Mouse (Mus musculus) brown adipose tissue, adult 24 weeks (tissue): ENCODE measurements around the gene Chd5. TPM values are rescaled to one million over a fixed set of nuclear protein-coding genes. Genes with fewer than 3 reads are reported as not detected.

ENCODE experiments used
- H3K27ac ChIP-seq: fragments of 200-500 bp; replicated peaks from 2 replicates; pipeline ENCODE4 v1.5.1; 2012; ENCODE audit warnings: low read depth, mild to moderate bottlenecking, low read length
- H3K4me1 ChIP-seq: fragments of 200-500 bp; 2 replicates; pipeline ENCODE4 v1.6.1; 2012; ENCODE audit warnings: low read length, mixed read lengths; ENCODE audit not compliant: control insufficient read depth, insufficient read depth, insufficient read length
- H3K4me3 ChIP-seq: fragments of 200-500 bp; 2 replicates; pipeline ENCODE4 v1.5.1; 2012; ENCODE audit warnings: low read depth, mild to moderate bottlenecking, low read length, moderate library complexity; ENCODE audit not compliant: insufficient read depth
- polyA plus RNA-seq: library from polyadenylated mRNA; stranded (reverse); fragments of >200 nt; gene quantifications from 2 replicates; pipeline ENCODE4 v1.2.4, GENCODE M21; 2012; ENCODE audit not compliant: missing spikeins, insufficient read depth, insufficient read length

Chd5 gene
- polyA plus RNA-seq, 1 experiment: not detected

DNA sequence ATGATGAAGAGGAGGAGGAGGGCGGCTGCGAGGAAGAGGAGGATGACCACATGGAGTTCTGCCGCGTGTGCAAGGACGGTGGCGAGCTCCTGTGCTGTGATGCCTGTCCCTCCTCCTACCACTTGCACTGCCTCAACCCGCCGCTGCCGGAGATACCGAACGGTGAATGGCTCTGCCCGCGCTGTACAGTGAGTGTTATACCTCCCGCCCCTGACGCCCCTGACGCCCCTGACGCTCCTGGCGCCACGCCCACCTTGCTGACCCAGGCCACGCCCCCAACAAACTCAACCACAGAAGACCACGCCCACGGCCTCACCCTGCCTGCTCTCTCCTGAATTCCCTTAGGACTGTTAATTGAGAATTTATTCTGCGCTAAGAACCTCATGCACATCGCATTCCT is 22.4 kb downstream of the Chd5 start:
- no peaks in the 10 kb centered on the region for H3K4me1 ChIP-seq
- no peak overlapping the region for H3K4me3 ChIP-seq
- H3K27ac ChIP-seq: no peak overlapping the region

DNA sequence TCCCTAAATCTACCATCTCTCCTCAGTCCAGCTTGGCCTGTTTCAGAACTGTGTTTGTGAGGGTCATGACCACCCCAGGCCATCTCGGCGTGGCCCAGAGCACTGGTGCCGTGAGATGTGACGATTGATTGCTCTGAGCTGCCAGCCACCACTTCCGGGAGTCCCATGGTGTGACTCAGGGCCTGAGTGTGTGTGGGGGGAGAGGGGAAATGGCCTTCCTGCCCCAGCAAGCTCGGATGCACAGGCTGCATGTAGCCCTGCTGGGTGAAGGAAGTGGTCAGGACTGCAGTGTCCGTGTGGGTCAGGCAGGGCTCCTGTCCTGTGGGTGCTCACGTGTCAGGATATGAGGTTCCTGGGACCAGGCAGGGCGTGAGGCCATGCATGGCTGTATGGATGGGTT is 23.7 kb downstream of the Chd5 start:
- Histone ChIP-seq H3K4me3 (no peak overlapping the region), H3K4me1 (no peaks in the 10 kb centered on the region), H3K27ac (no peak overlapping the region)

DNA sequence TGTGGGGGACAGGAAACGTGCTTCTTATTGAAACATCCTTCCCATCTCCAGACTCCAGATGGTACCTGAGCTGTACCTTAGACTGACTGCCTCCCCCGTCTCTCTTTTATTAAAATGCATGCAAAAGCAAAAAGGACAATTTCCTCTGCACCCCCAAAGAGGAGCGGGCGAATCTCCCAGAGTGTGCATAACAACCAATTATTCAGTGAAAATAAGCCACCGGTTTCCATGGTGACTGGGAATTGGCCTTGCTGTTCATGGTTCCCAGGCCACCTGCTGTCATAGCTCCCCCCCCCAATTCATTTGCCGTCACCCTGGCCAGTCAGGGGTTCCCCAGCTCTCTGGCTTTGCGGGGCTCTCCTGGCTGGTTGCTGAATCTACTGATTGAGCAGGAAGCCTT is 26.8 kb downstream of the Chd5 start:
- Histone ChIP-seq H3K27ac (no peak overlapping the region), H3K4me3 (no peak overlapping the region), H3K4me1 (no peaks in the 10 kb centered on the region)

DNA sequence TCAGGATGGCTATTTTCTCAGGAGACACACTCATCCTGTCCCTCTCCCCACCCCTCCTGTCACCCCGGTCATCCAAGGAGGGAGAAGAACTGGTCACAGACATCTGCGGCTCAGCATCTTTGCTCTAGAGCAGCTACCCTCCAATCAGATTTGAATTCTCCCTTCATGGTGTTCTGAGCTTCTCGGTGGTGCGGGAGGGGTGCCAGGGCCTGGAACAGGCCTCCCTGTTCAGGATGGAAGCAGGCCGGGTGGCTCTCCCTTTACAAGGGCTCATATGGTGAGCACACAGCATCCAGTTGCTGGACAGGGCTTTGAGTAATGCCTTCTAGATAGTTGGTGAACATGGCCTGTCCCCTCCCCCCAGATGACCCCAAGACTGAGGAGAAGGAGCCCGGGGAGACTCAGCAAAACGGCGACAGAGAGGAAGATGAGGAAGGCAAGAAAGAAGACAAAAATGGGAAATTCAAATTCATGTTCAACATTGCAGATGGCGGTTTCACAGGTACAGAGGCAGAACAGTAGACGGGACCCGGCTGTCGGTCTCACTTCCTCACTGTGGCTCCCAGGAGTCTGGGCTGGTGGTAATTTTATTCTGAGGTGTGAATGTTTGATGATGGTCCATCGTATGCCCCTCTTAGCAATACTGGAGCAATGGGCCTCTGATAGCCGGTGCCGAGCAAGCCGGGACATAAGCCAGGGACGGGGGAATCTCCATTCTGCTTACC is 44.2 kb downstream of the Chd5 start:
- no peaks in the 10 kb centered on the region for H3K4me1 ChIP-seq
- H3K27ac ChIP-seq: no peak overlapping the region
- no peak overlapping the region for H3K4me3 ChIP-seq

DNA sequence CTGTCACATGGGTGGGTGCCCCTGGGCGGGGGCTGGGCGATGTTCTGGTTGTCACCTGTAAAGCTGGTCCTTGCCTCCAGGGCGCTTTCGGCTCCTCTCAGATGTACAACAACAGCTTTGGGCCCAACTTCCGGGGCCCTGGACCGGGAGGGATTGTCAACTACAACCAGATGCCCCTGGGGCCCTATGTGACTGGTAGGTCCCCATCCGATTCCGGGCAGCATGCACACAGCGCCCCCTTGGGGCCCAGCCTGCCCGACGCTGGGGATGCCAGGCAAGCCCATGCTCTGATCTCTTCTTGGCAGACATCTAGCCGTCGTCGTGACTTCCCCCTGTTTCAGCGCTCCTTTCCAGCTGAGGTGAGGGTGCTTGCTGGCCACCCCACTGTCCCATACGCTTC is 47.2 kb downstream of the Chd5 start:
- H3K27ac ChIP-seq: no peak overlapping the region

DNA sequence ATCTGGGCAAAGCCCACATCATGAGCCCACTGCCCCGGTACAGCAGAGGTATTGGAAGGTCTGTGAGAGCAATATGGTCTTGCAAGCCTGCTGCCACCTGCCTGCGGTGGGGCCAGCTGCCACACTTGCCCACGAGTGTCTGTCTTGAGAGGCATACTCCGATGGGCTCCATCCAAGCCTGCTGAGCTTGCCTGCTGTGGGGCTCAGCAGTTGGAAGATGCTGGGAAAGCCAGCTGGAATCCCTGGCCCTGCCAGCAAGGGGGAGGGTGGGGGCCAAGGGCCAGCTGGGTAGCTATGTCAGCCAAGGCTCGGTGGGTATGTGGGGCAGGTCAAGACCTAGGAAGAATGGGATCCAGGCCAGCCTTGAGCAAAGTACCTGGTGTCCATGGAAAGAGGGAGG is 53.7 kb downstream of the Chd5 start:
- Histone ChIP-seq H3K27ac (no peak overlapping the region), H3K4me1 (no peaks in the 10 kb centered on the region), H3K4me3 (no peak overlapping the region)

More for the DNA sequence above, 47.2 kb downstream of the Chd5 start:
- H3K4me3 ChIP-seq: no peak overlapping the region
- H3K4me1 ChIP-seq: no peaks in the 10 kb centered on the region

DNA sequence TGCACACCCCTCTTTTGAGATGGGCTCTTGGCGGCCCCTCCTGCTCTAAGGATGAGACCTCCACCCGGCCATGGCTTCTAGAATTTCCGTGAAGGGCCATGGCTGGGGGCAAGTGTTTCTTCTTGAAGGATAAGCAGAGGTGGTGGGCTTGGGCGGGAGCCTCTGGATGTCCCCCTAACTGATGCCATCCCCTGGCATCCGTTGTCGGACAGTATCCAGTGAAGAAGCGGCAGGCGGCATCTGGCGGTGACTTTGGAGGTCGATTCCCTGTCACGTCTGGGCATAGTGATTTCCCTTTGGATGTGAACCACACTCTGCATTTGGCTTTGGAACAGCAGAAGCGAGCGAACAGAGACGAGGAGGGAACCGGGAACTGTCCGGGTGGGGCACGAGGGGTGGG is 54.2 kb downstream of the Chd5 start:
- no peaks in the 10 kb centered on the region for H3K4me1 ChIP-seq
- no peak overlapping the region for H3K4me3 ChIP-seq
- no peak overlapping the region for H3K27ac ChIP-seq

DNA sequence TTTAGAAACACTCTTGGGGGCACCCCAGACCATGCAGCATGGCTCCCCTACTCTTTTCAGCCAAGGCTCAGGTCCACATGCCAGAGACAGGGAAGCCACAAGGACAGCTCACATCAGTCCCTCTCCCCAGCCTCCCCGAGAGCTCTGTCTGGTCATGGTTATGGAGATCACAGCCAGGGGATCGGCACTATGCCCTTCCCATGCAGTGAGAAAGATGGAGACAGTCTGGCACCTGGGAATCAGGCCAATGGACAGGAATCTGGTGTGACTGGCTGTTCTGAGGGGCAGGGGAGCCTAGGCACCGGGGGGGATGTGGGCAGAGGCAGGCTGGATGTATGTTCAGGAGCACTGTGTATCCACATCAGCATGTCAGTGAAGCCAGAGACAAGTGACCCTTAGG is 60.5 kb downstream of the Chd5 start:
- Histone ChIP-seq H3K4me3 (no peak overlapping the region), H3K4me1 (0 out of 2 replicates have a peak, but pooled peaks cover 2% of the 10 kb centered on the region)

DNA sequence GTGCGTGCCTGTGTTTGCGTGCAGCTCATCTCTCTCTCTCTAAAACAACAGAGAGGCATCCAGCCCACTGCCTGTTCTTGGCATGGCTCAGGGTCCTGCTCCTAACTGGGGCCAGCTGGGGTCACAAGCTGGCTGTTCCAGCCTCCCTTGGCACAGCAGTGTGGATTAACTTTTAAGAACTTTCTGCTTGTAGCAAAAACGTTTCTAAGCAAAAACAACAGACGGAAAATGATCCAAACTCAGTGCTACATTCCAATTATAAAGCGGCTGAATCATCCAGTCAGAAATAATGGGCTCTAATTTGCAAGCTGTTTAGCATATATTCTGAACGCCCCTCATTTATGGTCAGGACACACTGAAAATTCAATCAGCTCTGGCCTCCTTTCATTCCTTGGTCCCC is 66.7 kb downstream of the Chd5 start:
- Histone ChIP-seq H3K4me1 (0 out of 2 replicates have a peak, but pooled peaks cover 2% of the 10 kb centered on the region), H3K4me3 (no peak overlapping the region), H3K27ac (no peak overlapping the region)

More for the DNA sequence above, 60.5 kb downstream of the Chd5 start:
- H3K27ac ChIP-seq: no peak overlapping the region

DNA sequence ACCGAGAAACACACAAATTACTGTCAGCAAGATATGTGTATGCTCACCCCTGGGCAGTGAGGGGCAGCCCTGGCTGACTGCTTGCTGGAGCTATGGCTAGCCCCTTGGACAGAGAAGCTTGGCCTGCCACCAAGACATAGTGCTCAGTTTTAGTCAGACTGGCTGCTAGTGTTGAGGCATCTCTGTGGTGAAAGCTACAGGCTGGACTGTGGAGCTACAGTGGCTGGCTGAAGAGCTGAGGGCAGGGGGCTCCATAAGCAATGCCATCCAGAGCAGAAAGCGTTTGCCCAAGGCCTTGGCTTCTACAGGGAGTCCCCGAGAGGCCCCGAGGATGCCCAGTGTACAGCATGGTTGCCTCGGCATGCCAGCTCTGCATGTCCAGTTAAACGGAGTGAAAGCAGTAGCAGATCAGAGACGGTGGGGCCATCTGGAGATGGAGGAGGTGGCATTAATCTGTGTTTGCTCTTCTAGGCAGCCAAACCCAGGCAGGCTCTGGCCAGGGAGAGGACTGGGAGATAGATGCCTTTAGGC is 67.3 kb downstream of the Chd5 start:
- 0 out of 2 replicates have a peak, but pooled peaks cover 2% of the 10 kb centered on the region for H3K4me1 ChIP-seq
- no peak overlapping the region for H3K27ac ChIP-seq
- H3K4me3 ChIP-seq: no peak overlapping the region

DNA sequence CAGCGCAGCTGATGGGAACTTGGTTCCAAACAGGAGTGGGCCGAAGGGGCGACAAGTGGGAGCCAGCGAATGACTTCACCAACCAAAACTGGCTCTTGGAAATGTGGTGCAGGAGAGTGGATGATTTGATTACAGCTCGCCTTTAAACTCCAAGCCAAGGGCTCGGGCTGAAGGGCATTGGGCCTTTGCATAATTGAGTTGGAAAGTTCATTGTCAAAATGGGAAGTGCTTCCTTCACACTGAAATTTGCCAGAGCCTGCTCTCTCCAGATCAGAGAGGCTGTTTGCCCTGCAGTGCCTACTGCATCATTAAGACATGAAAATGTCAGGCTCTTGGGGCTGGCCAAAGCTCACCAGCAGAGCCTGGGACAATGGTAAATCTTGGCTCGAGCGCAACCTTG is 68.1 kb downstream of the Chd5 start:
- Histone ChIP-seq H3K27ac (no peak overlapping the region), H3K4me3 (no peak overlapping the region), H3K4me1 (0 out of 2 replicates have a peak, but pooled peaks cover 2% of the 10 kb centered on the region)

DNA sequence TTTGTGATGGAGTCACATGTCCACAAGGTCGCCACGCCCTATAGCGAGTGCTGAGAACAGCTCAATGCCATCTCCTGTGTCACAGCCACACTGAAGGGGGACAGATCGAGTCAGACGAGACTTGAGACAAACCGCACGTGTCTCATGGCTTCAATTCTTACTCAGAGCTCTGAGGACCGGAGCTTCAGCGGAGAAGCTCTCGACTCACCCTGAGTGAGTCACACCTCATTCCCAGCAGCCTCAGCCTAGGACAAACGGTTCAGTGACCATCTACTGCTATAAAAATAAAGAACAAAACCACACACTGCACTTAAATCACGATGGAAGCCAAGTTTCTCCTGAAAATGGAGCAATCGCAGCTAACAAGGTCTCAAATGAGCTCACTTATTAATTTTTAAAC is 72.5 kb downstream of the Chd5 start:
- Histone ChIP-seq H3K4me1 (no peaks in the 10 kb centered on the region), H3K4me3 (no peak overlapping the region), H3K27ac (no peak overlapping the region)

DNA sequence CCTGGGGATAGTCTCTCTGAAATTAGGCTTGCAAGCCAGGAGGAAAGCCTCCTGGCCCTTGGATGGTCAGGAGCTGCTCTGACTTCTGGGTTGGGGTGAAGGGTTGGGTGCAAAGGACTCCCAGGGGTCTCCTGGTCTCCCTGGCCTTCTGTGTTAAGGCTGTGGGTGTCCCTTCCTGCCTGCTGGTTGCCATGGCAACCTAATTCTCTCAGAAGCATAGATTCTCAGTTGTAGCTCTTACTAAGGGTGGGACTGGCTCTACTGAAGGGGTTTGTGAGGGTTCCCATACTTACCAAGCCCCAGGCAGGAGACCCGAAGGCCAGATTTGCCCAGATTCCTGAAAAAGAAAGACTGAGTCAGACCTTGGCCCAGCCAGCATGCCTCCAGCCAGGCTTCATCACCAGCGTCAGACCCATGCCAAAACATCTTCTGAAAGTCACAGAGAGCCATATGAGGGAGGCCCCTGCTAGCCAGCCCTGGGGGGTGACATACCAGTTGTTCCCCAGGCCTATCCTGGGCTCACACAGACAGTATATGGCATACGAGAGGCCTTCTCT is 74.2 kb downstream of the Chd5 start:
- no peaks in the 10 kb centered on the region for H3K4me1 ChIP-seq
- no peak overlapping the region for H3K4me3 ChIP-seq
- no peak overlapping the region for H3K27ac ChIP-seq

DNA sequence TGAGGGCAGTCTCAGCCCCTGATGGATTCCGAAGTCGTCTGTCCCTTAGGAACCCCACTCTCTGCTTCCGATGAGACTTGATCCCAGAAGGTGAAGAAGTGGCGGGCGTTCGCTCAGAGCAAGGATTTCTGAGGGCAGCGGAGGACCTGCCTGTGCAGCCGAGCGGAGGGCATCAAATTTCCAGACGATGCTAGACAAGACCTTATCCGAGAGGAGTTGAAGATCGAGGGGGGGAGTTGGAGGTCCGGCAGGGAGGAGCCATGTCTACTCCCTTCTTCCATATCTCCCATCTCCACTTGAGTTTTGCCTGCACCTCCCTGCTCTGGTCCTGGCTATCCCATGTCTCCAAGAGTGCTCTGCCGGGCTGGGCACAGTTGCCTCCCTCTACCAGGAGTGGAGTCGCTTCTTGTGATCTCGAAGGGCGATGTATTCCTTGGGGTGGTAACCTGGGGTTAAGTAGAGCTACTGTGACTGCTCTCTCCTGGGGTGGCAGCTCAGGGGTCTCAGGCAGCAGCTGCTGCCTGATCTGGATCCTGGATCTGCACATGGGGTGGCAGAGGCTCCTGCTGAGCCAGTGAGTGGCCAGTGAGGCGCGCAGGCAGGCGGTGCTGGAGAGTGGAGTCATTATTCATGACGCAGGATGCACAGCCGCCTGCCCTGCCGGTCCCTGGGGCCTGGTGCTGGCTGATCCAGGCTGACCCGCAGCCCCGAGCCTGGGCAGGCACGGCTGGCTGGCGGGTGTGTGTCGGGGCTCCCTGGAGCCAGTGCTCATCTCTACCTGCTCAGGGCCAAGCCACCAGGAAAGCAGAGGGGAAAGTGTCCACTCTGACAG is 80.0 kb downstream of the Chd5 start:
- Histone ChIP-seq H3K4me3 (no peak overlapping the region), H3K4me1 (no peaks in the 10 kb centered on the region), H3K27ac (no peak overlapping the region)

DNA sequence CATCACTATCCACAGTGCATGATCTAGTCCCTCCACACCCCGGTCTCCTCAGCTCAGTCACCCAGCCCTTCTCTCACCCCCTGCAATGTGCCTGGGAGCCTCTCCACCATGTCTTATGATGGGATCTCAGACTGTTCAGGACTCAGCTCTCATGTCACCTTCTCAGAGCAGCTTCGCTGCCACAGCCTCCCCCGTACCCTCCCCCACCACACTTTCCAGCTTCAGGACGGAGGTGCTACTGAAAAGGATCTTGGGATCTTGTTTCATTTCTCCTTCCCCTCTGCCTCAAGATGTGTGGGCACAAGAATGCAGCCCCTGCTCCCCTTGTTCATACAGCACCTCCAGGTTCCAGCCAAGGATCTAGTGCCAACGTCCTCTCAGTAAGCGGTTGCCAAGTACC is 85.1 kb downstream of the Chd5 start:
- Histone ChIP-seq H3K4me3 (no peak overlapping the region), H3K27ac (no peak overlapping the region), H3K4me1 (no peaks in the 10 kb centered on the region)
